Mouse (Mus musculus) forebrain, embryonic 10.5 days (tissue): ENCODE results near the gene Gtf2ird2. TPM values are rescaled to one million over a fixed set of nuclear protein-coding genes. Genes with fewer than 3 reads are reported as not detected.

Source experiments
- DNase-seq: peaks from one replicate; pipeline ENCODE4 v3.0.0-alpha.2; 2017; ENCODE audit warnings: low spot score; ENCODE audit errors: extremely low spot score
- H3K27ac ChIP-seq: fragments of 300-500 bp; sonication (generic); 2 replicates; pipeline ENCODE4 v1.5.1; 2016; ENCODE audit warnings: mild to moderate bottlenecking
- H3K27me3 ChIP-seq: fragments of 300-500 bp; sonication (generic); 2 replicates; pipeline ENCODE4 v1.6.1; 2016; ENCODE audit warnings: mild to moderate bottlenecking; ENCODE audit not compliant: poor library complexity, severe bottlenecking
- H3K36me3 ChIP-seq: fragments of 300-500 bp; sonication (generic); replicated peaks from 2 replicates; pipeline ENCODE4 v1.6.1; 2016; ENCODE audit warnings: mild to moderate bottlenecking, moderate library complexity
- H3K4me1 ChIP-seq: fragments of 300-500 bp; sonication (generic); 2 replicates; pipeline ENCODE4 v1.6.1; 2016
- H3K4me3 ChIP-seq: fragments of 300-500 bp; sonication (generic); 2 replicates; pipeline ENCODE4 v1.5.1; 2016; ENCODE audit warnings: mild to moderate bottlenecking, moderate library complexity
- H3K9me3 ChIP-seq: fragments of 300-500 bp; sonication (generic); 2 replicates; pipeline ENCODE4 v1.6.1; 2016; ENCODE audit warnings: mild to moderate bottlenecking, moderate library complexity
- WGBS: fragments of 180-500 bp; shearing (Covaris S2); methylation state at CpG from one replicate; pipeline ENCODE4 v1.1.7; 2016; 5-methylcytosine and 5-hydroxymethylcytosine counted together
- polyA plus RNA-seq: library from polyadenylated mRNA; unstranded; fragments of >200 nt; fragmentation: Nextera tagmentation; extraction: Ambion mirVana; gene quantifications from 2 replicates; pipeline ENCODE4 v1.2.1, GENCODE M21; 2016

Gene Gtf2ird2
- polyA plus RNA-seq, 1 experiment from 2014 or later = 7.6 TPM

DNA sequence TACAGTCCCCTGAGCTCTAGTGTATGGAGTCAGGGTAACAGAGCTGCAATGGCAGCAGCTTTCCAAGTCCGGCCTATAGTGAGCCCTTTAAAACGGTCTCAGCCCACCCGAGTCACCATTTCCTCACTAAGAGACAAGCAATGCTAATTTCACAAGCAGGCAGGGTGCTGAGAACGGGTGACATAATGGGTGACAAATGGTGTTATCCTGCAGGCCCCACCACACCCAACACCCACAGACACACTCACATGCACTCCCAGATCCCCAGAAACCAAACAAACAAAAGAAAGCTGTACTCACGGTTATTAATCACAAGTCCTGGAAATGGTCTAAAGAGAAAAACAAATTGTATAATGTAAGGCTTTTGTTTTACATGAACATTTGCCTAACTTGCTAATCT is 58.0 kb downstream of the Gtf2ird2 start:
- WGBS = 93% methylated on average over 5 of the region's 5 CpGs
- no peaks in the 10 kb centered on the region for H3K9me3 ChIP-seq
- no peak overlapping the region for H3K27ac ChIP-seq
- peaks cover 19% of the 10 kb centered on the region for H3K4me1 ChIP-seq
- DNase-seq = no peak
- H3K27me3 ChIP-seq = no peaks in the 10 kb centered on the region
- H3K4me3 ChIP-seq = no peak overlapping the region
- H3K36me3 ChIP-seq = peaks cover 100% of the 10 kb centered on the region

GRCm38 (mm10) chr5:134243661-134244436 is 60.0 kb downstream of the Gtf2ird2 start:
- DNase-seq = no peak
- H3K4me3 ChIP-seq = no peak overlapping the region
- H3K9me3 ChIP-seq = no peaks in the 10 kb centered on the region
- H3K4me1 ChIP-seq = peaks cover 8% of the 10 kb centered on the region
- WGBS = 94% methylated on average over 26 of the region's 26 CpGs
- H3K27ac ChIP-seq = no peak overlapping the region
- no peaks in the 10 kb centered on the region for H3K27me3 ChIP-seq
- peaks cover 100% of the 10 kb centered on the region for H3K36me3 ChIP-seq

- no peak overlapping the region for H3K27ac ChIP-seq
- H3K4me3 ChIP-seq = no peak overlapping the region
- no peaks in the 10 kb centered on the region for H3K4me1 ChIP-seq
- whole genome bisulfite sequencing = 97% methylated on average over 5 of the region's 5 CpGs
- DNase-seq = no peak
- no peaks in the 10 kb centered on the region for H3K27me3 ChIP-seq
- H3K36me3 ChIP-seq = peaks cover 100% of the 10 kb centered on the region
- H3K9me3 ChIP-seq = no peaks in the 10 kb centered on the region
Observed at GRCm38 (mm10) chr5:134244890-134245289, 61.1 kb downstream of the Gtf2ird2 start.

DNA sequence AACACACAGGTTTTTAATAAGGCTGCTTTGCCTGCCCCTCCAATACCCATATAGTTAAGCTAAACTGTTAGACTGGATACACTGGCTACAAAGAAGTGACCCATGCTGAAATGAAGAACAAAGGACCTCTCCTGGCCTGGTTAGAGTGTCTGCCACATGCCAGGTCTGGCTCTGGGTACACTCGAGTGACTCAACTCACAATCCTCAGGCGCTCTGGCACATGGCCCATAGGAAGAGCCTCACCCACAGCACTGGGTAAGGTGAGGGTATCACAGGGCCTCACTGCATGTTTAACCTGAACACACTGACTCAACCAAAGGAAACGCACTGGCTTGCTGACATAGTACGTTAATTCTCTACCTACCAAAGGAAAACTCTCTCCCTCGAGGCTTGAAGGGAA is 62.3 kb downstream of the Gtf2ird2 start:
- no peak overlapping the region for H3K4me3 ChIP-seq
- no peaks in the 10 kb centered on the region for H3K9me3 ChIP-seq
- WGBS = 94% methylated on average over 5 of the region's 5 CpGs
- H3K4me1 ChIP-seq = no peaks in the 10 kb centered on the region
- no peaks in the 10 kb centered on the region for H3K27me3 ChIP-seq
- no peak for DNase-seq
- H3K27ac ChIP-seq = no peak overlapping the region
- peaks cover 98% of the 10 kb centered on the region for H3K36me3 ChIP-seq

GRCm38 (mm10) chr5:134248608-134249244 is 64.9 kb downstream of the Gtf2ird2 start:
- no peaks in the 10 kb centered on the region for H3K4me1 ChIP-seq
- H3K9me3 ChIP-seq = no peaks in the 10 kb centered on the region
- H3K36me3 ChIP-seq = peaks cover 98% of the 10 kb centered on the region
- no peak for DNase-seq
- no peak overlapping the region for H3K27ac ChIP-seq
- no peak overlapping the region for H3K4me3 ChIP-seq
- WGBS = 91% methylated on average over 14 of the region's 14 CpGs
- no peaks in the 10 kb centered on the region for H3K27me3 ChIP-seq

DNA sequence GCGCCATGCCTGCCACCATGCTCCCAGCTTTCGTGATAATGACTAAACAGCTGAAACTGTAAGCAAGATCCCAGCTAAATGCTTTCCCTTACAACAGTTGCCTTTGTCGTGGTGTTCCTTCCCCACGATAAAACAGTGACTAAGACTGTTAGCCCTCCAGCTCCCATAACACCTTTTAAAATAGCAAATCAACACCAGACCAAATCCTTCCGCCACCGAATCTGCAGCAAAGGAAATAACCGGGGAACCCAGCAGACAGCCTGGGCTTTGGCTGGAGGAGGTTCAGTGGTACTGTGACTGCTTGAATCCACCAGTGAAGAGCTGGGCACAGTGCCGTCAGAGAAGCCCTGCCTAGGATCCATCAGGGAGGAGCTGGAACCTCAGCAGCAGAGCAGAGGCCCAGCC is 65.4 kb downstream of the Gtf2ird2 start:
- 94% methylated on average over 8 of the region's 8 CpGs for WGBS

DNA sequence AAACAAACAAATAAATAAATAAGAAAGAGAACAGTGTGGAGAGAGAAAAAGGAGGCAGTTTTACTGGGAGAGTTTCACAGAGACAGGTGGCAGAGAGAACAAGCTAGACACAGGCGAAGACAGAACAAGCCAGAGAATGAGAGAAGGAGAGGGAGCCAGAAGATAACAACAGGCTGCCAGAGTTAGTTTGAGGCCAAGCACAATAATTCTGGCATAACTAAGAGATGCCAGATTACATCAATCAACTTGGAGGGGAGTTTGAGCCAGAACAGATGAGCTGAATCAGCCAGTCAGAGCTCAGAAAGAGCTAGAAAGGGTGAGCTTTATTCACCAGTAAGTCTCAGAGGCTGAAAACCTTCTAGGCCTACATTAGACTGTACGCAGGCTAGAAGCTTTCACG is 66.8 kb downstream of the Gtf2ird2 start:
- no peaks in the 10 kb centered on the region for H3K4me1 ChIP-seq
- H3K9me3 ChIP-seq = no peaks in the 10 kb centered on the region
- 94% methylated on average over 3 of the region's 3 CpGs for whole genome bisulfite sequencing
- no peaks in the 10 kb centered on the region for H3K27me3 ChIP-seq
- H3K4me3 ChIP-seq = no peak overlapping the region
- peaks cover 98% of the 10 kb centered on the region for H3K36me3 ChIP-seq
- H3K27ac ChIP-seq = no peak overlapping the region
- no peak for DNase-seq

More for the DNA sequence above, 65.4 kb downstream of the Gtf2ird2 start:
- Histone ChIP-seq H3K27ac (no peak overlapping the region), H3K9me3 (no peaks in the 10 kb centered on the region), H3K4me3 (no peak overlapping the region), H3K4me1 (no peaks in the 10 kb centered on the region), H3K27me3 (no peaks in the 10 kb centered on the region), H3K36me3 (peaks cover 98% of the 10 kb centered on the region)
- DNase-seq = no peak

GRCm38 (mm10) chr5:134251083-134251482 is 67.3 kb downstream of the Gtf2ird2 start:
- Histone ChIP-seq H3K9me3 (no peaks in the 10 kb centered on the region), H3K4me1 (no peaks in the 10 kb centered on the region), H3K27ac (no peak overlapping the region), H3K36me3 (peaks cover 98% of the 10 kb centered on the region), H3K27me3 (no peaks in the 10 kb centered on the region), H3K4me3 (no peak overlapping the region)
- no peak for DNase-seq
- 97% methylated on average over 4 of the region's 4 CpGs for WGBS

DNA sequence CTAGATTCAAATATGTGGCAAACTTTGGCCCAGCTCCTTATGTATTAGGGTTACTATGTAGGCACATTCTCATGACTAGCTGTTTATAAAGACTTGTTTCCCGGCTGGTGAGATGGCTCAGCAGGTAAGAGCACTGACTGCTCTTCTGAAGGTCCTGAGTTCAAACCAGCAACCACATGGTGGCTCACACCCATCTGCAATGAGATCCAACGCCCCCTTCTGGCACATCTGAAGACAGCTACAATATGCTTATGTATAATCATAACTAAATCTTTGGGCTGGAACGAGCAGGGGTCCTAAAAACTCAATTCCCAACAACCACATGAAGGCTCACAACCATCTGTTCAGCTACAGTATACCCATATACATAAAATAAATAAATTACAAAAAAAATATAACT is 70.0 kb downstream of the Gtf2ird2 start:
- no peaks in the 10 kb centered on the region for H3K9me3 ChIP-seq
- WGBS = 82% methylated on average over 3 of the region's 3 CpGs
- H3K27me3 ChIP-seq = no peaks in the 10 kb centered on the region
- H3K4me3 ChIP-seq = no peak overlapping the region
- peaks cover 97% of the 10 kb centered on the region for H3K36me3 ChIP-seq
- no peak overlapping the region for H3K27ac ChIP-seq
- H3K4me1 ChIP-seq = no peaks in the 10 kb centered on the region
- DNase-seq = no peak

GRCm38 (mm10) chr5:134255294-134255693 is 71.5 kb downstream of the Gtf2ird2 start:
- H3K9me3 ChIP-seq = no peaks in the 10 kb centered on the region
- H3K36me3 ChIP-seq = peaks cover 98% of the 10 kb centered on the region
- H3K27ac ChIP-seq = no peak overlapping the region
- H3K4me3 ChIP-seq = no peak overlapping the region
- no peak for DNase-seq
- no peaks in the 10 kb centered on the region for H3K27me3 ChIP-seq
- no peaks in the 10 kb centered on the region for H3K4me1 ChIP-seq
- WGBS = 95% methylated on average over 10 of the region's 10 CpGs

DNA sequence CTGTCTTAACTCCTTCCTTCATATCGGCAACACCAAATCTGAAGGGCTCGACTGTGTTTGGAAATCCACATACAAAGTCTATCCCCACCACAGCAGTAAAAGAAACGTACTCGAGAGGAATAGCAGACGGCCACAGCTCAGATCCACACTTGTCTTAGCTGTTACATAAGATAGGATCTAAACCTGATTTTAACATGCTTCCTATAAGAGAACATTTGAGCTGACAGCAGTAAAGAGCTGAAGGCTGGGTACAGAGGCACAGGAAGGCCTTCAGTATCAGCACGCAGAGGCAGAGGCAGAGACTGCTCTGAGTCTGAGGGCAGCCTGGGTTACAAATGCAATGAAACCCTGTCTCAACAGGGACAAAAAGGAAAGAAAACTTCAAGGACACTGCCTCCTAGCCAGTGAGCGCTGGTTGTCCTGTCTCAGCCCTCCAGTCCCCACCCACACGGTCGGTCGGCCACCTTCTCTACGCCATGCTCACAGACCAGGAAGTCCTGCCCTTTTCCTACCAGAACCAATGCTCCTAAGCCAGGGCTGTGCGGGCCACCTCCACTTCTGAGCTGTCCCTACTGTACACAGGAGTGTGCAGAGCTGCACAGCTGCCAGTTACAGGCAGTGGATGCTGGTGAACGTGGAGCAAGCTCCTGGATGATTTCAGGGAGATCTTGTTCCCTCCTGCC is 73.7 kb downstream of the Gtf2ird2 start:
- H3K4me3 ChIP-seq = no peak overlapping the region
- DNase-seq = no peak
- 93% methylated on average over 13 of the region's 13 CpGs for WGBS
- H3K4me1 ChIP-seq = no peaks in the 10 kb centered on the region
- H3K27me3 ChIP-seq = no peaks in the 10 kb centered on the region
- no peak overlapping the region for H3K27ac ChIP-seq
- no peaks in the 10 kb centered on the region for H3K9me3 ChIP-seq
- H3K36me3 ChIP-seq = peaks cover 99% of the 10 kb centered on the region

GRCm38 (mm10) chr5:134258395-134258794 is 74.6 kb downstream of the Gtf2ird2 start:
- Histone ChIP-seq H3K27ac (no peak overlapping the region), H3K4me3 (no peak overlapping the region), H3K36me3 (peaks cover 99% of the 10 kb centered on the region), H3K9me3 (no peaks in the 10 kb centered on the region), H3K27me3 (no peaks in the 10 kb centered on the region), H3K4me1 (no peaks in the 10 kb centered on the region)
- no peak for DNase-seq
- WGBS = 87% methylated on average over 4 of the region's 4 CpGs

- Histone ChIP-seq H3K36me3 (peaks cover 99% of the 10 kb centered on the region), H3K27me3 (no peaks in the 10 kb centered on the region), H3K4me1 (no peaks in the 10 kb centered on the region), H3K9me3 (no peaks in the 10 kb centered on the region), H3K4me3 (no peak overlapping the region), H3K27ac (no peak overlapping the region)
- DNase-seq = no peak
- 98% methylated on average over 2 of the region's 2 CpGs for WGBS
Observed at GRCm38 (mm10) chr5:134258934-134259333, 75.1 kb downstream of the Gtf2ird2 start.
